Mouse (Mus musculus) retina, embryonic 14.5 days (tissue): ENCODE measurements at regions not wholly inside any gene's neighbourhood (a gene's known extent, or its start where the extent isn't known, plus 50 kb on each side); places are given as distances from the start of the nearest gene placed in this dataset.

Source experiments
- DNase-seq: peaks from one replicate; pipeline ENCODE4 v3.0.0-alpha.2; 2015; ENCODE audit warnings: low spot score

- DNase-seq, result no peak
Observed at GRCm38 (mm10) chr12:54577235-54577634, 79.1 kb downstream of the Sptssa start.

GRCm38 (mm10) chr12:54576821-54577220, 79.6 kb downstream of the Sptssa start:
- DNase-seq, result no peak

GRCm38 (mm10) chr12:54572866-54573265, 83.5 kb downstream of the Sptssa start:
- DNase-seq, result no peak

GRCm38 (mm10) chr12:54568078-54568931, 88.1 kb downstream of the Sptssa start:
- DNase-seq, result no peak

- DNase-seq, result no peak
Observed at GRCm38 (mm10) chr12:54567426-54567790, 89.0 kb downstream of the Sptssa start.

- DNase-seq, result no peak
Observed at GRCm38 (mm10) chr12:54566532-54567425, 89.6 kb downstream of the Sptssa start.

GRCm38 (mm10) chr12:54561981-54562380, 94.4 kb downstream of the Sptssa start:
- DNase-seq, result no peak

GRCm38 (mm10) chr12:54558106-54558505, 98.3 kb downstream of the Sptssa start:
- peak; percentile 80 for DNase-seq

GRCm38 (mm10) chr12:54549659-54550058, 106.7 kb downstream of the Sptssa start:
- no peak for DNase-seq

GRCm38 (mm10) chr12:54545821-54546608, 110.4 kb downstream of the Sptssa start:
- peak; percentile 87 for DNase-seq

GRCm38 (mm10) chr12:54538320-54538705, 118.1 kb downstream of the Sptssa start:
- DNase-seq, result no peak

- no peak for DNase-seq
Observed at GRCm38 (mm10) chr12:54537690-54538319, 118.6 kb downstream of the Sptssa start.

- no peak for DNase-seq
Observed at GRCm38 (mm10) chr12:54537022-54537421, 119.4 kb downstream of the Sptssa start.

GRCm38 (mm10) chr12:54535556-54536516, 120.5 kb downstream of the Sptssa start:
- no peak for DNase-seq

GRCm38 (mm10) chr12:54534910-54535309, 121.5 kb downstream of the Sptssa start:
- no peak for DNase-seq

GRCm38 (mm10) chr12:54533134-54533533, 123.2 kb downstream of the Sptssa start:
- DNase-seq, result no peak

GRCm38 (mm10) chr12:54532062-54532461, 124.3 kb downstream of the Sptssa start:
- no peak for DNase-seq

GRCm38 (mm10) chr12:54528046-54528445, 128.3 kb downstream of the Sptssa start:
- peak; percentile 22 for DNase-seq

GRCm38 (mm10) chr12:54527577-54527976, 128.8 kb downstream of the Sptssa start:
- DNase-seq, result no peak

GRCm38 (mm10) chr12:54520406-54520805, 136.0 kb downstream of the Sptssa start:
- no peak for DNase-seq
